Mouse (Mus musculus) retina, adult 2 months (tissue): ENCODE data around the gene Bcl2l13.
"Not testable (repeated sequence)": the region's sequence is repeated elsewhere in the genome, so short reads cannot be mapped to it uniquely, and the experiment has no call there.

Experiments
- DNase-seq: peaks from one replicate; pipeline ENCODE4 v3.0.0-alpha.2; 2012; ENCODE audit warnings: low read depth, low spot score

Gene Bcl2l13

DNA sequence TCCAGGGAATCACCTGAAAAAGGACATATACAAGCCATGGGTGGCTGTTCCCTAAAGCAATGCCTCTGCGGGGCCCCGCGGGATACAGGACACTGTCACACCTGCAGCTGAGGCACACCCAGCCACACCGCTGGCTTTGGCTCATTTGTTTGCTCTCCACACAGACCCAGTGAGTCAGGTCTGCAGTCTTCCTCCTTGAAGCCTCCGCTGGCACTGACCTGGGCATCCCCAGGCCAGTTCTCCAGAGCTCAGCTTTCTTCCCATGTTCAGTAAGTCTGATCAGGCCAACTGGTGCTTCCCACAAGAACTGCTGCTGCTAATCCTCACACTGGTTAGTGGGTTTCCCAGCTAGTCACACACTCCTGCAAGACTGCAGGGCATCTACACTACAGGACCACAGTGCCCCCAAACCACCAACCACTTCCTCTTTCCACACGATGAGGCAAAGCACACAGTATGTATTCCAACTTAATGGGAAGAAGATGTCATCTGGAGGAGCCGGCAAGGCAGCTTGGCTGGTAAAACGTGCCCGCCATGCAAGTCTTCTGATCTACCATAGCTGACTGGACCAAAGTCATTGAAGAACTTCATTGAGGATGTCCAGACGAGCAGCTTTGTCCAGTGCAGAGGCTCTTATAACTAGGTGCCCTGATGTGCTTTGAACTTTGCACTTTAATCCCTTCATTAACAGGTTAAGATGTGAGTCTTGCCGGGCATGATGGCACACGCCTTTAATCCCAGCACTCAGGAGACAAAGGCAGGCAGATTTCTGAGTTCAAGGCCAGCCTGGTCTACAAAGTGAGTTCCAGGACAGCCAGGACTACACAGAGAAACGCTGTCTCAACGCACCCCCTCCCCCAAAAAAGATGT is 66.0 kb downstream of the Bcl2l13 start:
- no peak for DNase-seq

DNA sequence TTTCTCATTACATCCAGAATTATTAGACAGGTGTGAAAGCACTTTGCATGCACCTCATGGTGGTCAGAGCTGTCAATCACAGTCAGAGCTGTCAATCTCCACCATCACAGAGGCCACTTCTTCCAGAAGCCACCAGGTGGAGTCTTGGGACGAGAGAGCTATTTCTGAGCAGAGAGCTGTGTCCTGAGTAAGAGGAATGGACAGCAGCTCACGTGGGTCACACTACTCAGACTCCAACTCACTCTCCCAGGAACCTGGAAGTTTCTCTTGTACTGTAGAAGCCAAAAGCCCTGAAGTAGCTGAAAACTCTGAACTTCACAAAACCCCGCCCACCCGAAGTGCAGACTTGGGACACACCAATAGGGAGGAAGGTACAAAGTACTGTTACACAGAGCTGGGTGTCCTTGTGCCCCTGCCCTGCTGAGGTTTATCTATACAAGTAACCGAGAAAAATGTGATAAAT is 67.5 kb downstream of the Bcl2l13 start:
- DNase-seq: no peak

GRCm38 (mm10) chr6:120903961-120904360 is 67.9 kb downstream of the Bcl2l13 start:
- DNase-seq: no peak

DNA sequence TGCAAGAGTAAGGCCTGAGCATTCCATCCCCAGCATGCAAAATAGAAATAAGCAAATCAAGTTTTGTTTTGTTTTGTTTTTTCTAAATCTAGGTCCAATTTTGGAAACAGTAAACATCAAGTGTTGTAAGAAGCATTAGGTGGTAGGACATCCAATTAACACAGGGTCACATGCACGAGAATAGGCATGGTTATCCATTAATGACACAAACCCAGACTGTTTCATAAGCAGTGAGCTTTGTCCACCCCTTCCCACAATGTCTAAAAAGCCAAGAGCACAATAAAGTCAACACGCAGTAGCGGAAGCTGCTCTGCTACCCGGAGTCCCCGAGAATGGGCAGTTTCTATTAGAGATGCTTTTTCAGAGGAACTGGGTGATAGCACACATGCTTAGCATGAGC is 69.1 kb downstream of the Bcl2l13 start:
- no peak for DNase-seq

GRCm38 (mm10) chr6:120906521-120906920 is 70.5 kb downstream of the Bcl2l13 start:
- no peak for DNase-seq

- not testable (repeated sequence) for DNase-seq
Measured at GRCm38 (mm10) chr6:120907876-120908597, 72.0 kb downstream of the Bcl2l13 start.

DNA sequence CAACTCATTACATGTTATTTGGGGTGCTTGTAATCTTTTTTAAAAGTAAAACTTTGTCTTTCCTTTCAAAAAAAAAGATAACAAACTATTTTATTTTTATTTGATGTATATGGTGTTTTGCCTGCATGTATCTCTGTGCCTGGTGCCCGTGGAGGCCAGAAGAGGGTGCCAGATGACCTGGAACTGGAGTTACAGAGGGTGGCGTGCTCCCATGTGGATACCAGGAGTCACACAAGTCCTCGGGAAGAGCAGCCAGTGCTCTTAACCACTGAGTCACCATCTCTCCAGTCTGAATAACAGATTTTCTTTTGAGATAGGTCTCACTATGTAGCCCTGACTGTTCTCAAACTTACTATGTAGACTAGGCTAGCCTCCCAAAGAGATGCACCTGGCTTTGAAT is 73.5 kb downstream of the Bcl2l13 start:
- no peak for DNase-seq

GRCm38 (mm10) chr6:120911213-120912007 is 75.4 kb downstream of the Bcl2l13 start:
- DNase-seq: no peak

GRCm38 (mm10) chr6:120912931-120913330 is 76.9 kb downstream of the Bcl2l13 start:
- DNase-seq: no peak

GRCm38 (mm10) chr6:120913783-120914182 is 77.8 kb downstream of the Bcl2l13 start:
- no peak for DNase-seq

- no peak for DNase-seq
Measured at GRCm38 (mm10) chr6:120914533-120914910, 78.5 kb downstream of the Bcl2l13 start.

GRCm38 (mm10) chr6:120914911-120915648 is 79.1 kb downstream of the Bcl2l13 start:
- no peak for DNase-seq

- no peak for DNase-seq
Measured at GRCm38 (mm10) chr6:120915649-120915975, 79.6 kb downstream of the Bcl2l13 start.

DNA sequence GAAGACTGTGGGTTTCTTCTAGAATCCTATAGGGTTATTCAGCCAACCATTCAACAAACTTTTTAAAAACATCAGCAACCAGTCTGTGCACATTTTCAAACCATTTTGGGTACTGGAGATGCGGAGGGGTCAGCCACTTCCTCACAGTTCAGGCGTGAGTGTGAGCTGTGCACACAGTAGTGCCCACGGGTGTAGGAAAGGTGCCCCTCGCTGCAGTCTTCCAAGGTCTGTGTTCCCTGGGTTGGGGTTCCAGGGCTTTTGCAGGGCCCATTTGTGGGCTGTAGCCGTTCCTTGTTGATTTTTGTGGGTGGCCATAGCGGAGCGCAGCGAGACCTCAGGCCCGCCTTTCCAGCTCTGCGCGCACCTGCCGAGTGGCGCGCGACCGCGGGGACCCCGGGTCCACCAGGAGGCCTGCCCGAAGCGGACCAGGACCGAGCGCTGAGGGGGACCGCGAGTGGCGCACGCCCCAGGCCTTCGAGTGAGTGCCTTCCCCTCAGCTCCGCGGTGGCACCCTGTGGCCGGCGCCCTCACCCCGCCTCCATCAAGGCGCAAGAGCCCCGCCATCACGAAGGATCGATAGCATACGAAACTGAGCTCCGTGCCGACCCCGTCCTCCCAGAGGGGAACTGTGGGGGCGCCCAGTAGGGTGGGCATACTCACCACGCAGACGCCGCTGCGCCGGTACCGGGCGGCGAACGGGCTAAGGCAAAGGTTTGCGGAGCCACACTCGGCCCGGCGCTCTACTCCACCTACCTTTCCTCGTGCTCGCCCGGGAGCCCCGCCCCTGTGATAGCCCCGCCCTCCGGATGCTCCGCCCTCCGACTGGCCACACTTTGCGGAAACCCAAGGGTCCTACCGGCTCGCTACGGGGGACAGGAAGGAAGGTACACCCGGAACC is 80.3 kb downstream of the Bcl2l13 start, which contains the start of gene Bid:
Bid (minus strand) TSS at position 780 of the 898 bp plus-strand sequence.
- DNase-seq: no peak

GRCm38 (mm10) chr6:120916972-120917881 is 81.2 kb downstream of the Bcl2l13 start:
- DNase-seq: not testable (repeated sequence)

- DNase-seq: no peak
Measured at GRCm38 (mm10) chr6:120917975-120918374, 82.0 kb downstream of the Bcl2l13 start.

DNA sequence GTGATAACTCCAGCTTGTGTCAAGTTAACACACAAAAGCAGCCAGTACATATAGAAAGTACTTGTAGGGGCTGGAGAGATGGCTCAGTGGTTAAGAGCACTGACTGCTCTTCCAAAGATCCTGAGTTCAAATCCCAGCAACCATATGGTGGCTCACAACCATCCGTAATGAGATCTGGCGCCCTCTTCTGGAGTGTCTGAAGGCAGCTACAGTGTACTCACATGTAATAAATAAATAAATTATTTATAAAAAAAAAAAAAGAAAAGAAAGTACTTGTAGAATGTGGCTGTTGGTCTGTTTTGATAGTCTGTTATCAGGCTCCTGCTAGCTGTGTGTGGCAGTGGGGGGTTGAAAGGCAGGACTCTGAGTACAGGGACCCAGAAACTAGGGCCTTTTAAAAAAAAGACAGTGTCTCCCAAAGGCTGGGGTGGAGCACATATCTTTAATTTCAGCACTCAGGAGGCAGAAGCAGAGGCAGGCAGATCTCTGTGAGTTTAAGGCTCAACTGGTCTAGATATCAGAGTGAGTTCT is 88.8 kb downstream of the Bcl2l13 start:
- DNase-seq: not testable (repeated sequence)

DNA sequence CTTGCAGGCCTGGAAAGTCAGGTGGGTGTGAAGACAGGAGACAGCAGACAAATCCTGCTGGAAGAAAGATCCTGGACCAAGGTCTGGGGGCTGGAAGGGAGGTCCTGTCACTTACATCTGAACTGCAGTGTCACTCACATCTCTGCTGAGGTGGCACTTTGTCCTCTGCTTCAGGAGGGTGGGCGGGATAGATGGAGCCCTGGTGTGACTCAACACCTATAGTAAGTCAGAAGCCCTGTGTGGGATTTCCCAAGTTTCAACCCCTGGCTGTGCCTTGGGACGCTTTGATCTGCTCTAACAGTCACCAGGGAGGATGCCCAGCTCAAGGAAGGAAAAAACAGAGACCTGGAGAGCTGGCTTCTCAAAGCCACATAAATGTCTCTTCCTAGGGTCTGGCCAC is 90.9 kb downstream of the Bcl2l13 start:
- no peak for DNase-seq

- no peak for DNase-seq
Measured at GRCm38 (mm10) chr6:120927765-120928164, 91.8 kb downstream of the Bcl2l13 start.
